Mouse (Mus musculus): ENCODE measurements around the gene Defb36.

Defb36 gene

GRCm38 (mm10) chr2:152622953-152623352, 18.8 kb downstream of the Defb36 start, which contains the start of gene Defb25:
Gene Defb25, minus strand, starts transcription at chr2:152623053.
- no peak for DNase-seq

- DNase-seq, result no peak
These were observed 20.4 kb downstream of the Defb36 start for GRCm38 (mm10) chr2:152624566-152624965.

- DNase-seq, result no peak
These were observed 21.1 kb downstream of the Defb36 start for GRCm38 (mm10) chr2:152625256-152625655.

- peak; percentile 69 to 82 for DNase-seq
These were observed 22.9 kb downstream of the Defb36 start, which contains the start of gene Rem1 for GRCm38 (mm10) chr2:152626774-152627591. Gene Rem1, plus strand, starts transcription at chr2:152626951.

GRCm38 (mm10) chr2:152628066-152628465, 23.9 kb downstream of the Defb36 start:
- DNase-seq, result no peak

GRCm38 (mm10) chr2:152629239-152629638, 25.1 kb downstream of the Defb36 start:
- no peak for DNase-seq

- no peak for DNase-seq
These were observed 25.8 kb downstream of the Defb36 start for GRCm38 (mm10) chr2:152629904-152630303.

- peak in 1 of 2 experiments; percentile 62 for DNase-seq
These were observed 29.2 kb downstream of the Defb36 start for GRCm38 (mm10) chr2:152633334-152633733.

GRCm38 (mm10) chr2:152634311-152634710, 30.2 kb downstream of the Defb36 start:
- DNase-seq, result no peak

GRCm38 (mm10) chr2:152636246-152637005, 32.3 kb downstream of the Defb36 start:
- peak; percentile 89 to 95 for DNase-seq

- no peak for DNase-seq
These were observed 32.8 kb downstream of the Defb36 start for GRCm38 (mm10) chr2:152637006-152637322.

GRCm38 (mm10) chr2:152637381-152637780, 33.3 kb downstream of the Defb36 start:
- DNase-seq, result no peak

GRCm38 (mm10) chr2:152638865-152639264, 34.7 kb downstream of the Defb36 start:
- DNase-seq, result peak in 1 of 2 experiments; percentile 62

GRCm38 (mm10) chr2:152639406-152640113, 35.4 kb downstream of the Defb36 start:
- peak in 1 of 2 experiments; percentile 76 for DNase-seq

GRCm38 (mm10) chr2:152652901-152653620, 48.9 kb downstream of the Defb36 start:
- peak; percentile 90 to 95 for DNase-seq

GRCm38 (mm10) chr2:152653874-152654715, 50.0 kb downstream of the Defb36 start:
- peak in 1 of 2 experiments; percentile 62 for DNase-seq

- DNase-seq, result peak in 1 of 2 experiments; percentile 55
These were observed 53.3 kb downstream of the Defb36 start for GRCm38 (mm10) chr2:152657398-152657797.

- no peak for DNase-seq
These were observed 57.0 kb downstream of the Defb36 start for GRCm38 (mm10) chr2:152661163-152661562.
